Mouse (Mus musculus) kidney, postnatal 4 days (tissue): Measurements from ENCODE around the gene Ncs1.
A peak's percentile ranks its signal among the peaks of the same experiment; 100 is the strongest.

Experiments
- DNase-seq, 2 experiments: peaks; one replicate each; pipeline ENCODE4 v3.0.0; 2021; ENCODE audit warnings: mixed read lengths in 2 of 2

The Ncs1 gene

DNA sequence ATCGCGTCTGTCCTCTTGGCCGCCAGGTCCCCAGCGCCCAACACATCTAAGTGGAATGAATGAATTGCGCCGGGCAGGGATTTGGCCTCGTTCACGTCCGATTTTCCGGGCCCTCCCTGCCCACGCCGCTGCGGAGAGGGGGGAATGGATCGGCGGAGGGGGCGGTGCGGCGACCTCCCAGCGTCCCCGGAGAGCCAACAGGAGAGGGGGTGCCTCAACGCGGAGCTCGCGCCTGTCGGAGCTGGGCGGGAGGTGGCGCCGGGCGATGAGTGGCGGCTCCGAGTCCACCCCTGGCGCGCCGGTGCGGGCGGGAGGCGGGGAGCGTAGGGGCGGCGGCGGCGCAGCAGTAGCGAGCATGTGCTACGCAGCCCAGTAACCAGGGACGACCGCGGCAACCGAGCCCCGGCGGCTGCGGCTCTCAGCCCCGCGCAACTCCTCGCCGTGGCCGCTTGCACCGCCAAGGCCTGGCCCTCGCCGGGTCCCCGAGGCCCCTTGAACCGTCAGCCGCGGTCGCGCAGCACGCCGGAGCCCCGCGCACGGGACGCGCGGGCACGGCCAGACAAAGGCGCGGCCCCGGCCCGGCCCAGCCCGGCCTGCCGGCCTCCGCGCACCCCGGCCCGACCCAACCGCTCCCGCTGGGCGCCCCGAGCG, at the start of gene Ncs1:
Gene Ncs1 (plus strand): TSS at position 333 of the 651 bp plus-strand sequence.
- DNase-seq, result peak; percentile 83 to 89

- no peak for DNase-seq
Observed at GRCm38 (mm10) chr2:31198621-31199020, 47.0 kb upstream of the Ncs1 start.

- no peak for DNase-seq
Observed at GRCm38 (mm10) chr2:31200051-31200450, 45.6 kb upstream of the Ncs1 start.

DNA sequence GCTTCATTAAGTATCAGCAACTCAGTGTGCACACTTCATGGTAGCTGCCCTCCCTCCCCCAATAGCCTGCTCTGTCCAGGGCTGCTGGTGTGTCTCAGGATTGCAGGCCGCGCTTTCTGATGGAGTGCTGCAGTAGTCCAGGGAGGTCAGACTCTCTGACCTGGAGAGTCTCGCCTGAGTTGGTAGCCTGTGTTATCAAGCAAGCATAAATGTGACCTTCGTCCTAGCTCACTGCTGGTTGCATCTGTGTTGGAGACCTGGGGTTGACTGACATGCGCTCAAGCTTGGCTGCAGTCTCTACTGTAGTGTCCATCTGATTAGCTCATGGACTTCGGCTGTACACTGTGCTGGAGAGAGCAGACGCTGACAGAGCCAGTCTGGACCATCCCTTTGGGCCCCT, 43.8 kb upstream of the Ncs1 start:
- DNase-seq, result peak; percentile 32 to 60

DNA sequence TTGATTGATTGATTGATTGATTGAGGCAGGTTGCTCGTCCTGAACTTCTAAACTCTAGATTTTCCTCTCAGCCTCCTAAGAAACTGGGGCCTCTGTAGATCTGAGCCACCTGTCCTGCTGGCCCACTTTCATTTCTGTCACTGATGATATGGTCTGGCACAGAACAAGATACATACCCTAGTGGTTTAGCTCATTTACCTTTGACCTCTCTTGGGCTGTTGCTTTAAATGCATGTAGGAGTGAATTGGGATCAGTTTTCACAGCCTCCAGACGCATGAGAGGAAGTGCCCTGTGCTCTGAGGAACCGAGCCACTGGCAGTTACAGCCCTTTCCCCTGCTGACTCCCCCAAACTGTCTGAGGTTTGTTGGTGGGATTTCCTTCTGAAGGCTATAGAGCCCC, 43.3 kb upstream of the Ncs1 start:
- no peak for DNase-seq

DNA sequence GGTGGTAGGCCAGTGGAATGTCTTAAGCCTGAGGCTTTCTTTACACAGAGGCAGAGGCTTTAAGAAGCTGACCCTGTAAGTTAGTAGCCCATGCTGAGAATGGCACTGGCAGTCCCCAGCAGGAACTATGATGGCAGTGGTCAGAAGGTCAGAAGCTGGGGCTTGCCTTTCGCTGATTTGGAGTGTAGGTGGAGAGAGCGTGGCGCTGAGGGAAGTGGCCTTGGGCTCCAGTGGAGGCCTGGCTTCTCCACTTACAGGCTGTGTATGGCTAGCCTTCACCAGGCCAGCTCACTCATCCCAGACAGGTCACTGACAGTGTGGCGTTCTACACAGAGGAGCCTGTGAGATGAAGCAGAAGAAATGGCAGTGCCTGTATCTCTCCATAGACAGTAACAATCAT, 42.7 kb upstream of the Ncs1 start:
- no peak for DNase-seq

GRCm38 (mm10) chr2:31204677-31205076, 40.9 kb upstream of the Ncs1 start:
- DNase-seq, result no peak

GRCm38 (mm10) chr2:31206211-31206610, 39.4 kb upstream of the Ncs1 start:
- no peak for DNase-seq

DNA sequence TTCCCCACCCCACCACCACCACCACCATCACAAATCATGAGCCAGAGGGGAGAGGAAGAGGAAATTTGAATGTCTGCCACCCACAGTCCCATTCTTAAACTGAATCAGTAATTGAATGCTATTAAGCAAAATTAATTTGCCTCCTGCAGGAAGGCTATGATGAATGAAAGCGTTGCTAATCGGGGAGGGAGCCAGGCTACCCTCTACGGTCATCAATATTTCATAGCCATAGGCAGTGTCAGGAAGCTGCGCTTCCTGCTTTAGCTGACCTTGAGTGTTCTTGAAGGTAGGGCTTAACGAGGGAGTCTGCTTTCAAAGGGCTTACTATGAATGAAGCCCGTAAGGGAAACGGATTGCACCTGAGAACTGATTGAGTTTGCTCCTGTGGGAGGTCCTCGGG, 38.7 kb upstream of the Ncs1 start:
- no peak for DNase-seq

DNA sequence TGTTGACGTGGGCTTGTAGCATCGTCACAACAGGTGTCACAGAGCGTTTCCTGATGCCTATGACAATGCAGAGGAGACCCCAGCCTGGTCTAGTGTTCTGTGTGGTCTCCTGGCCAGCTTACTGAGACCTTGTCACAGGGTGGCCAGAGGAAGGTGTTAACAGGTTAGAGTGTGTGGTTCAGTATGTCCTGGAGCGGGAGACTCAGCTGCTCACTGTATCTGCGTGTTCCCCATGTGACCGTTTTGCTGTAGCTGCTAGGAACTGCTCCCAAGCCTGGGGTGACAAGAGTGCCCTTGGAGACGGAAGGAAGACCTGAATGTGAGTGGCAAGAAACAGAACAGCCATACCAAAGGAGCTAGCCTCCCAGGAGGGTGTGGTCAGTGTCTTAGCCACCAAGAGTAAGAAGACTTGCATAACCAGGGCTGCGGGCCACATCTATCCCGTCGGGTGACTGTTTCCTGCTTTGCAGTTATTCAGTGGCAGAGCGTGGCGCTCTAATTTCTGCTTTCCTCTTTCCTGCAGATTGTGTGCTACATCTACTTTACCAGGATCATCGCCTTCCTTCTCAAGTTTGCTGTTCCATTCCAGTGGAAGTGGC, 37.0 kb upstream of the Ncs1 start:
- no peak for DNase-seq

DNA sequence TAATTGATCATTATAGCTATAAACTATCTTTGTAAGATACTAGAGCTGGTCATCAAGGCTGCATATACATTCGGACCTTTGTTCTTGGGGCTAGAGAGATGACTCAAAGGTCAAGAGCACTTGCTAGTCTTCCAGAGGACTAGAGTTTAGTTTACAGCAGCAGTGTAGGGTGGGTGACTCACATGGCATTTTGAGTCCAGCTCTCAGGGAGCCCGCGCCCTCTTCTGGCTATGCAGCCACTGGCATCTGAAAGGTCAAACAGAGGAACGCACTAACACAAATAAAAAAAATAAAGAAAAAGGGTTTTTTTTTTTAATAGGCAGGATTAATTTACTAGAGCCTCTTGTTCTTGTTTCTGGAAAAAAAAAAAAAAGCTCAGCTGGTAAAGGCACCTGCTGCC, 36.1 kb upstream of the Ncs1 start:
- peak; percentile 53 to 58 for DNase-seq

- DNase-seq, result no peak
Observed at GRCm38 (mm10) chr2:31210144-31210847, 35.3 kb upstream of the Ncs1 start.

DNA sequence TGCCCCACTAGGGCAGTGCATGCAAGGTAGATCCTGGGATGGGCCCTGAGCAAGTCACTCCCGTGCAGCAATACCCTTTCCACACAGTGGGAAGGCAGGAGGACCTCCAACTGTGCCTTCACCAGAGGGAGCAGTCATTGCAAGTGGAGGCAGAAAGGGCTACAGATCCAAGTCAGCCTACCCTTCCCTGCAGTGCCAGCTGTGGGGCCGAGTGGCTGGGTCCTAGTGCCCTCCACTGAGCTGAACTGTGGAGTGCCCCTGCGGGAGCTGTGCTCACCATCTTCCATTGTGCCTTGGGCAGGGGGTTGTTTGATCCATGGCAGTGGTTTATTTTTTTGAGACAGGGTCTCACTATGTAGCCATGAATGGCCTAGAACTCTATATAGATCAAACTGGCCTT, 34.4 kb upstream of the Ncs1 start:
- no peak for DNase-seq

- no peak for DNase-seq
Observed at GRCm38 (mm10) chr2:31214211-31214796, 31.3 kb upstream of the Ncs1 start.

GRCm38 (mm10) chr2:31218611-31219010, 27.0 kb upstream of the Ncs1 start:
- no peak for DNase-seq

- no peak for DNase-seq
Observed at GRCm38 (mm10) chr2:31219470-31219869, 26.2 kb upstream of the Ncs1 start.

- no peak for DNase-seq
Observed at GRCm38 (mm10) chr2:31220844-31221243, 24.8 kb upstream of the Ncs1 start.

GRCm38 (mm10) chr2:31221582-31221981, 24.0 kb upstream of the Ncs1 start:
- no peak for DNase-seq

DNA sequence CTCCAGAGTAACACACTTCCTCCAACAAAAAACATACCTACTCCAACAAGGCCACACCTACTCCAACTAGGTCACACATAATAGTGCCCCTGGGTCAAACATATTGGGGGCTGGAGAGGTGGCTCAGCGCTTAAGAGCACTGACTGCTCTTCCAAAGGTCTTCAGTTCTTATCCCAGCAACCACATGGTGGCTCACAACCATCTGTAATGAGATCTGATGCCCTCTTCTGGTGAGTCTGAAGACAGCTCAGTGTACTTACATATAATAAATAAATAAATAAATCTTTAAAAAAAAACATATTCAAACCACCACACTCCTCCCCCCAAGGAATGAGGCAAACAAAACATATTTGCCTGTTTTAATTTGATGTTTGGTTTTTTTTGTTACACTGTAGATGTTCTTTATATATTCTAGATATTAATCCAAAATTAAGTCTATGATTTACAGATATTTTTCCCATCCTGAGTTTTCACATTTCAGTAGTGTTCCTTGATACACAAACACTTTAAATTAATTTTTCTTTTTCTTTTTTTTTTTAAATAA, 16.8 kb upstream of the Ncs1 start:
- DNase-seq, result no peak

GRCm38 (mm10) chr2:31239203-31239696, 6.4 kb upstream of the Ncs1 start:
- DNase-seq, result peak in 1 of 2 experiments; percentile 46

GRCm38 (mm10) chr2:31239833-31240232, 5.8 kb upstream of the Ncs1 start:
- no peak for DNase-seq

DNA sequence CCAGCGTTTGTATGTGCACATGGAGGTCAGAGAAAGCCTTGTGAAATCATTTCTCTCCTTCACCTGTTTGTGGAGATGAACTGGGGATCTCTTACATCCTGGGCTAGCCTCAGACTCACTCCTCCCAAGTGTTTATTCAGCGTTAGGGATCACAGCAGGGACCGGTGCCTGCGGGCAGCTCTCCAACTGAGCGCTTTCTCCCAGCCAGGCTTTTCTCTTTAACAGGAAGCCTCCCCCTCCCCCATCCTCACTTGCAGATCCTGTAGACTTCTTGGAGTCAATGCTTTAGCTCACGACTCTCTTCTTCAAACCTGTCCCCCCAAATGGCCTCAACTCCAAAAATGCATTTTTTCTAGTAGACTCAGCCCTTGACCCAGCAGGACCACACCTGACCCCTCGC, 4.0 kb upstream of the Ncs1 start:
- peak; percentile 61 to 69 for DNase-seq

DNA sequence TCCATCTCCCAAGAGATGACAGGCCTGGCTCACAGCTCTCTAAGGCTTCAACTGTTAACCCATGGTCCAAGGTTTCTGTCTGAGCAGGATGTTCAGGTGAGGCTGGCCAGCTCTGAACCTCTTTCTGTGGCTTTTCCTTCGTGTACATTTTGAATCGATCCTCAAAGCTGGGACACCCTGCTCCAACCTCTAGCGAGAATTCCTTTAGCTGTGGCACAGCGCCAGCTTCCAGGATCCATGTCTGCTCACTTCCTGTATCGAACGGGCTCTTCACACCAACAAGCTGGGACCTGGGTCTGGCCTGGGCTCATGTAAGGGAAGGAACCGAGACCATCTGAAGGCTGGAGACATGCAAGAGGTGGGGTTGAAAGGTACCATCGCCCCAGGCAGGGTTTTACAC, 1.4 kb upstream of the Ncs1 start:
- peak; percentile 47 to 60 for DNase-seq
